Mouse (Mus musculus) forebrain, embryonic 15.5 days (tissue): ENCODE results near the gene Sf3b3. TPM values are rescaled to one million over a fixed set of nuclear protein-coding genes. Genes with fewer than 3 reads are reported as not detected.
A peak's percentile ranks its signal among the peaks of the same experiment; 100 is the strongest.

Source experiments
- ATAC-seq: fragments of 200-750 bp; cut with Nextera tagmentation; replicated peaks from 2 replicates; pipeline ENCODE4 v1.8.0; 2017; ENCODE audit warnings: mild to moderate bottlenecking, moderate TSS enrichment, moderate library complexity
- H3K27ac ChIP-seq: fragments of 300-500 bp; sonication (generic); replicated peaks from 2 replicates; pipeline ENCODE4 v1.5.1; 2015; ENCODE audit warnings: mild to moderate bottlenecking, inconsistent platforms
- H3K27me3 ChIP-seq: fragments of 300-500 bp; sonication (generic); 2 replicates; pipeline ENCODE4 v1.6.1; 2015; ENCODE audit warnings: inconsistent platforms
- H3K36me3 ChIP-seq: fragments of 300-500 bp; sonication (generic); 2 replicates; pipeline ENCODE4 v1.6.1; 2015; ENCODE audit warnings: mild to moderate bottlenecking, inconsistent platforms
- H3K4me1 ChIP-seq: fragments of 300-500 bp; sonication (generic); 2 replicates; pipeline ENCODE4 v1.6.1; 2015; ENCODE audit warnings: inconsistent platforms
- H3K4me2 ChIP-seq: fragments of 300-500 bp; sonication (generic); replicated peaks from 2 replicates; pipeline ENCODE4 v1.6.1; 2015; ENCODE audit warnings: mild to moderate bottlenecking, inconsistent platforms
- H3K4me3 ChIP-seq: fragments of 300-500 bp; sonication (generic); 2 replicates; pipeline ENCODE4 v1.5.1; 2015; ENCODE audit warnings: mild to moderate bottlenecking, inconsistent platforms
- H3K9ac ChIP-seq: fragments of 300-500 bp; sonication (generic); replicated peaks from 2 replicates; pipeline ENCODE4 v1.6.1; 2015; ENCODE audit warnings: mild to moderate bottlenecking, inconsistent platforms
- H3K9me3 ChIP-seq: fragments of 300-500 bp; sonication (generic); 2 replicates; pipeline ENCODE4 v1.6.1; 2016; ENCODE audit warnings: inconsistent platforms
- WGBS: fragments of 180-500 bp; shearing (Covaris S2); methylation state at CpG from one replicate; pipeline ENCODE4 v1.1.7; 2015; ENCODE audit warnings: mixed read lengths; 5-methylcytosine and 5-hydroxymethylcytosine counted together
- polyA plus RNA-seq: library from polyadenylated mRNA; unstranded; fragments of >200 nt; fragmentation: Nextera tagmentation; extraction: Ambion mirVana; gene quantifications from 2 replicates; pipeline ENCODE4 v1.2.1, GENCODE M21; 2015

The Sf3b3 gene
- 121 TPM in 2 replicates for polyA plus RNA-seq

DNA sequence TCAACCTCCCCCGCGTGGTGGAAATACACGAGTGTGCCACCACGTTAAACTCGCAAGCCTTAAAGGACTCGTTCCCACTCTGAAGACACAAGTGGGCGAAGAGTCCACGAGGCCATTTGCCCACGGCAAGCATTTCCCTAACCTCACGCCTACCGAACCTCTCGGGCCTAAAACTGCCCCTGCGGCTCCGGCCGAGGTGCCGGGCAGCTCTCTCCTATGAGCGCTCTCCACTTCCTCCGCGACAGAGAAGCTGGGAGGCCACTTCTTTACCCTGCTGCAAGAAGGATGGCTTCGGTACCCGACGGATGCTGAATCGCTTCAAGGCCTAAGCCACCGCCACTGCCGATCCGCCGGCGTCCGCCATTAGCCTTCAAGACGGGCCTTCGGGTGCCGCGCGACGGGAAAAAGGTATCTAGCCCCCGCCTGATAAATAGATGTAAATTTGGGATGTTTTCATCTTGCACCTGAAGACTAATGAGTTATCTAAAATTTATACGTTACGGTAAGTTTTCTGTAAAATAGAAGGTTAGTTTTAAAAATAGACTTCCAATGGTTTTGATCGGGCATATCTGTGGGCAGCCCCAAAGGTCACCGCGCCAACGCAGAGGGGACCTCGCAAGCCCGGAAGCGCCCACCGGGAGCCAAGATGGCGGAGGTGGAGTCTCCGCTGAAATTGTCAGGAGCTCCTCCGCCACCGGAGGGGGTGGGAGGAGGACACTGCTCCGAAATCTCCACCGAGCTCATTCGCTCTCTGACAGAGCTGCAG lies at the start of gene Sf3b3, which contains the start of gene Cog4:
Gene Sf3b3, minus strand, starts transcription at position 383 of the 766 bp plus-strand sequence.
Gene Cog4, plus strand, starts transcription at position 196 of the 766 bp plus-strand sequence.
- Histone ChIP-seq H3K4me1 (peaks cover 24% of the 10 kb centered on the region), H3K9ac (peak within 1 kb of the TSS; percentile 86), H3K36me3 (peaks cover 46% of the 10 kb centered on the region), H3K4me3 (peak within 1 kb of the TSS; percentile 85), H3K4me2 (peak within 1 kb of the TSS; percentile 86), H3K27me3 (no peaks in the 10 kb centered on the region), H3K27ac (peak within 1 kb of the TSS; percentile 89), H3K9me3 (no peaks in the 10 kb centered on the region)
- under 1% methylated on average over 53 of the region's 53 CpGs for WGBS
- ATAC-seq, result peak; percentile 87

- Histone ChIP-seq H3K4me1 (no peaks in the 10 kb centered on the region), H3K9me3 (no peaks in the 10 kb centered on the region), H3K36me3 (0 out of 2 replicates have a peak, but pooled peaks cover 6% of the 10 kb centered on the region), H3K4me3 (no peak overlapping the region), H3K4me2 (no peak overlapping the region), H3K27me3 (no peaks in the 10 kb centered on the region), H3K9ac (no peak overlapping the region), H3K27ac (no peak overlapping the region)
- 94% methylated on average over 13 of the region's 13 CpGs for WGBS
- ATAC-seq, result no peak
Measured at GRCm38 (mm10) chr8:110895812-110896211, 49.2 kb upstream of the Sf3b3 start.

DNA sequence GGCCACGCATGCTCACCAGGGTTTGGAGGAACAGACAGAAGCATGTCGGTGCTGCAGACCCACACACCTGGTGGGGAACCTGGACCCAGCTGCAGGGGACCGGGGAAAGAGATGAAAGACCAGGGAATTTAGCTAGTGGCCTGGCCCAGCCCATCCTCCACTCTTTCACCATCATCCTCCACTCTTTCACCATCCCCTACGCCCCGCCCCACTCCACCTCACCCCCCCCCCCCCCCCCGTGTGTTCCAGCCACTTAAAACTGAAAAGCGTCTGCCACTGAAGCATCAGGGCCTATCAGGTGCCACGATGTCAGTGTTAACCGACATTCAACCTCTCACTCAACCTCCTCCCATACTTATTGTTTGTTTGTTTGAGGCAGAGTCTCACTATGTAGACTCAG lies 48.7 kb upstream of the Sf3b3 start:
- no peak overlapping the region for H3K4me3 ChIP-seq
- ATAC-seq, result no peak
- H3K27me3 ChIP-seq, result no peaks in the 10 kb centered on the region
- H3K36me3 ChIP-seq, result 0 out of 2 replicates have a peak, but pooled peaks cover 6% of the 10 kb centered on the region
- WGBS, result 81% methylated on average over 9 of the region's 9 CpGs
- H3K4me1 ChIP-seq, result no peaks in the 10 kb centered on the region
- no peaks in the 10 kb centered on the region for H3K9me3 ChIP-seq
- no peak overlapping the region for H3K27ac ChIP-seq
- H3K9ac ChIP-seq, result no peak overlapping the region
- no peak overlapping the region for H3K4me2 ChIP-seq

DNA sequence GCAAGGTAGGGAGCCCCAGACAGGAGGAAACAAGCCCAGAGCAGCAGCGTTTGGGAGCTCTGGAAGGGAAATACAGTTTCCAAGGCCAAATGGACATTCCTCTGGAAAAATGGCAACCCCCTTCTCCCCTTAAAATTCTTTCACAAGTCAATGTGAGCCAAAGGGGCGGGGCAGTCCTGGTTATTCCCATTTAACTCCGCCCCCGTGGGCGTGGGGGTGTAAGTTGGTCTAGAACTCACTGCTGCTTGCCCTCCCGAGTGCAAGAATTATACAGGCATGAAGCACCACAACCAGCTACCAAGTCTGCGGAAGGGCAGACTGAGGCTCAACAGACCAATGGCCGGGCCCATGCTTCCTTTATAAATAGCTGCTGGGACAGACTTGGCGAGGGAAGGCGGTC lies 48.3 kb upstream of the Sf3b3 start:
- WGBS, result 92% methylated on average over 10 of the region's 10 CpGs
- no peak for ATAC-seq

GRCm38 (mm10) chr8:110892913-110893312 lies 46.3 kb upstream of the Sf3b3 start:
- H3K36me3 ChIP-seq, result no peaks in the 10 kb centered on the region
- no peaks in the 10 kb centered on the region for H3K27me3 ChIP-seq
- H3K27ac ChIP-seq, result no peak overlapping the region
- no peaks in the 10 kb centered on the region for H3K4me1 ChIP-seq
- WGBS, result 92% methylated on average over 2 of the region's 2 CpGs
- no peak overlapping the region for H3K4me2 ChIP-seq
- no peaks in the 10 kb centered on the region for H3K9me3 ChIP-seq
- no peak overlapping the region for H3K4me3 ChIP-seq
- no peak for ATAC-seq
- H3K9ac ChIP-seq, result no peak overlapping the region

More for the DNA sequence above, 48.3 kb upstream of the Sf3b3 start:
- Histone ChIP-seq H3K27ac (no peak overlapping the region), H3K9me3 (no peaks in the 10 kb centered on the region), H3K9ac (no peak overlapping the region), H3K4me1 (no peaks in the 10 kb centered on the region), H3K4me3 (no peak overlapping the region), H3K36me3 (0 out of 2 replicates have a peak, but pooled peaks cover 6% of the 10 kb centered on the region), H3K27me3 (no peaks in the 10 kb centered on the region), H3K4me2 (no peak overlapping the region)

DNA sequence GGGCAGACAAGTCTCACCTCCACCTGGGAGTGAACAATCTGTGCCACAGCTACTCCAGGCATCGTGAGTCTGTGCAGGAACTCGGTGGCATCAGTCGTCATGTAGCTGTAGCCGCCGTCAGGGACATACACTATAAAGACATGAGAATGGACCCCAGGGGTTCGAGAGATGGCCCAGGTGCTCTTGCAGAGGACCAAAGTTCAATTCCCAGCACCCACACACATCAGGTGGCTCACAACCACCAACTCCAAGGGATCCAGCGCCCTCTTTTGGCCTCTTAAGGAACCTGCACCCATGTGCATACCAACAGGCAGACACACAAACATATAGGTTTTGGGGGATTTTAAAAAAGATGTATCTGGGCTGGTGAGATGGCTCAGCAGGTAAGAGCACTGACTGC lies 45.5 kb upstream of the Sf3b3 start:
- Histone ChIP-seq H3K4me3 (no peak overlapping the region), H3K27ac (no peak overlapping the region), H3K9ac (no peak overlapping the region), H3K27me3 (no peaks in the 10 kb centered on the region), H3K9me3 (no peaks in the 10 kb centered on the region), H3K4me2 (no peak overlapping the region), H3K4me1 (no peaks in the 10 kb centered on the region), H3K36me3 (no peaks in the 10 kb centered on the region)
- 91% methylated on average over 7 of the region's 7 CpGs for WGBS
- no peak for ATAC-seq

DNA sequence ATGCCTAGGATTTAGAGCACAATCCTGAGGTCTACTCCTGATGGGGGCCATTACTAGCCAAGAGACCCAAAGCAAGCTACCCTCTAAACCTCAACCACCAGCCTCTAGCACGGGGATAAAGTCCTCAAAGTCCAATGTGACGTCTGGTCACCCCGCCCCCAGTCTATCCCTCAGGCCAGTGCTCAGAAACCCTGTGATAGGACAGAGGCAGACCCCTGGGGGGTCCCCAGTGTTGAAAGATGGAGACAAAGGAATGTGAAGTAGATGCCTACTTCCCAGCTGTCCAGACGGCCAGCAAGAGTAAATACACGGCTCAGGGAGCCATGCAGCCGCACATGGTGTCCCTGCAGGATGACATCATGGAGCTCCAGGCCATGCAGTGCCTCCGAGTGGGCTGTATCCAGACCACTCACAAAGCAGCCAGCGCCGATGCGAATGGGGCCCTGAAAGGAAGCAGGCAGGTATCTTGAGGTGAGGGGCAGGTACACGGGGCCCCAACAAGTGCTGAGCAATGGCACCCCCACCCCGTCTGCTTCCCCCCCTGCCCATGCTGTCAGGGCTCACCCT lies 43.4 kb upstream of the Sf3b3 start:
- Histone ChIP-seq H3K4me1 (no peaks in the 10 kb centered on the region), H3K9me3 (no peaks in the 10 kb centered on the region), H3K4me2 (no peak overlapping the region), H3K9ac (no peak overlapping the region), H3K27me3 (no peaks in the 10 kb centered on the region), H3K4me3 (no peak overlapping the region), H3K27ac (no peak overlapping the region), H3K36me3 (no peaks in the 10 kb centered on the region)
- ATAC-seq, result no peak
- 78% methylated on average over 12 of the region's 12 CpGs for WGBS

DNA sequence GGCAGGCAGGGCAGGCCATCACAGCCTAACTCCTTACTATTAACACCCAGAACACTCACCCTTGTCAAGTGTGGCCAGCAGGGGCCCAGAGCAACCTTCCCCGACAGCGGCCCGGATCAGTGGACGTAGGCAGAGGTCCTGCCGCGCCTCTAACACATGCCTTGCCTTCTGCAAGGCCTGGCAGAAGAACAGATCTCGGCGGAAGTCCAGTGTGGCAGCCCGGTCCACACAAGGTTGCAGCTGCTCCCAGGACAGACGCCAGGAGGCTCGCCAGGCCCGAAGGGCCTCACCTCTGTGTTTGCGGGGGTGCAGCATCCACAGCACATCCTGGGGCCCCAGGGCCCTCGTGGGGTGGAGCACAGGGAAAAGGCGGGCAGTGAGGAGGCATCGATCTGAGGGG lies 42.3 kb upstream of the Sf3b3 start:
- WGBS, result 92% methylated on average over 16 of the region's 16 CpGs
- no peak for ATAC-seq
- Histone ChIP-seq H3K4me1 (no peaks in the 10 kb centered on the region), H3K4me2 (no peak overlapping the region), H3K27ac (no peak overlapping the region), H3K9ac (no peak overlapping the region), H3K9me3 (no peaks in the 10 kb centered on the region), H3K36me3 (peaks cover 9% of the 10 kb centered on the region), H3K27me3 (no peaks in the 10 kb centered on the region), H3K4me3 (no peak overlapping the region)

DNA sequence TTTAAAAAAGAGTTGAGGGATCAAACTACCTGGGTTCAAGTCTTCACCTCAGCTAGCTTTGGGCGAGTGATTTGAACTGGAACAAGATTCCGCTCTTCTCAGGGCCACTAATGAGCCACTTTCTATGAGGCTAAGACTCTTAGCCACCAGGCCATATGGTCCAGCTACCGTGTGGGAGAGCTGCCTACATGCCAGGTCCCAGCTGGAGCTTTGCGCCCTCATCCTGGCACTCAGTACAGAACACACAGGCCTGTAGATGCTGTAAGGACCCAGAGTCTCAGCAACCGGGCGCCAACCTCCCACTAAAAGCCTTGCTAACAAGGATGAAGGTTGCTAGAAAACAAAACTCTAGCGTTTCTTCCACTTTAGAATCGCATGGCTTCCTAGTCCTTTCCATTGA lies 41.9 kb upstream of the Sf3b3 start:
- ATAC-seq, result no peak
- Histone ChIP-seq H3K4me1 (no peaks in the 10 kb centered on the region), H3K36me3 (peaks cover 13% of the 10 kb centered on the region), H3K27ac (no peak overlapping the region), H3K9ac (no peak overlapping the region), H3K27me3 (no peaks in the 10 kb centered on the region), H3K4me2 (no peak overlapping the region), H3K4me3 (no peak overlapping the region), H3K9me3 (no peaks in the 10 kb centered on the region)
- 88% methylated on average over 8 of the region's 8 CpGs for WGBS

DNA sequence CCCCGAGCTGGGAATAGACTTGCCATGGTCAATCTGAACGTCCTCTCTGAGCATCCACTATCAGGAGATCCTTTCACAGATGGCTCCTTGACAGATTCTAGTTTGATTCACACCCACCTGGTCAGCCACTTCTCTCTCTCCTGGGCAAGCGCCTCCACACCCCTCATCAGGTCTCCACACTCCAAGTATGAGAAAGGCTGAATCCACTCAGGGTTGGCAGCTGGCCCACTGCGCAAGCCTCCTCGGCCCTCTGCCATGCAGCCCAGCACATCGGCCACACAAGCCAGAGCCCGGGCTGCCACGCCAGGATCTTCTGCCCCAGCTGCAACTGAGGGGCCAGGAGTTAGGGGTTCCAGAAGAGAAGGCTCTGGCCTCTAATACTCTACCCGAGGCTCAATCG lies 41.0 kb upstream of the Sf3b3 start:
- Histone ChIP-seq H3K9me3 (no peaks in the 10 kb centered on the region), H3K4me1 (no peaks in the 10 kb centered on the region), H3K27ac (no peak overlapping the region), H3K27me3 (no peaks in the 10 kb centered on the region), H3K4me3 (no peak overlapping the region), H3K9ac (no peak overlapping the region), H3K4me2 (no peak overlapping the region), H3K36me3 (peaks cover 22% of the 10 kb centered on the region)
- 90% methylated on average over 10 of the region's 10 CpGs for WGBS
- no peak for ATAC-seq

DNA sequence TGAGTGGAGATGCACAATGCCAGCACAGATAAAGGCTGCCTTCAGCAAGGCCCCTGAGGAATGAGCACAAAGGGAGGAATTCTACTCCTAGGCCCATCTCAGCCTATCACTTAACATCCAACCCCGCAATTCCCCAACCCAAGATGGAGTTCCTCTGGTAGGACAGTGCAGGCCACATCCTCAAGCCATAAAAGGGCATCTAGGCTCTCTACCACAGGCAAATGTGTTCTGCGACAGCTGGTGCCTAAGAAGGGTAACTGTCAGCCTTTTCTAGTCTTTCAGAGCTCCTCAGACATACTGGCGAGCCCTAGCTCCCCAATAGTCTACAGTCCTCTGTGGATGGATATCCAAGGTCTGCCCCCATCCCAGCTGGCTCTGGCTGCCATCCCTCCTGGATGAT lies 40.0 kb upstream of the Sf3b3 start:
- H3K9me3 ChIP-seq, result no peaks in the 10 kb centered on the region
- no peaks in the 10 kb centered on the region for H3K4me1 ChIP-seq
- peaks cover 31% of the 10 kb centered on the region for H3K36me3 ChIP-seq
- H3K9ac ChIP-seq, result no peak overlapping the region
- ATAC-seq, result no peak
- no peak overlapping the region for H3K4me2 ChIP-seq
- H3K4me3 ChIP-seq, result no peak overlapping the region
- H3K27me3 ChIP-seq, result no peaks in the 10 kb centered on the region
- WGBS, result 85% methylated on average over 3 of the region's 3 CpGs
- no peak overlapping the region for H3K27ac ChIP-seq

DNA sequence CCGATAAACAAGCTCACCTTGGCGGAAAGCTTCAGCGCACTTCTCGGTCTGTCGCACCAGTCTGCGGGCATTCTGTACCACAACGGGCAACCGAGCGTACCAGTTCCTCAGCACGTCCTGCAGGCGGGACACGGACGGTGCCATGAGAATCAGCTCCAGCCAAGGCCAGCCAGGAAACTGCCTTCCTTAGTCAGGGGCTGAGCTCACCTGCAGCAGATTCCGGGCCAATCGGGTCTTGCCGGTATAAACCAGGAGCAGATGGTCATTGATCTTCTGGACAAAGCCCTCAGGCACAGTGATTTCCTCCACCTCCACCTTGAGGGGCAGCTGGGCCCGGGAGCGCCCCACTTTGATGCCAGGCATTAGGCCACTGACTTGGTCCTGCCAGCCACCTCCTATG lies 37.2 kb upstream of the Sf3b3 start:
- no peaks in the 10 kb centered on the region for H3K27me3 ChIP-seq
- no peak overlapping the region for H3K9ac ChIP-seq
- H3K4me3 ChIP-seq, result no peak overlapping the region
- H3K27ac ChIP-seq, result no peak overlapping the region
- 95% methylated on average over 18 of the region's 18 CpGs for WGBS
- H3K4me2 ChIP-seq, result no peak overlapping the region
- no peaks in the 10 kb centered on the region for H3K9me3 ChIP-seq
- H3K4me1 ChIP-seq, result no peaks in the 10 kb centered on the region
- no peak for ATAC-seq
- H3K36me3 ChIP-seq, result peaks cover 56% of the 10 kb centered on the region
